ENCODE assay signal across 27 mouse cellular contexts in genomic region chr1:131357213-131357612, GRCm38 (mm10).
"Had no signal": no experiment of that assay in that cellular context is flagged by ENCODE, and none has a peak within 500 bp of the region (broad histone marks: within the 10 kb centered on the region; RNA-seq: fewer than 3 reads in every experiment).

No protein-coding gene starts in this region.

- H3K9ac ChIP-seq: heart, embryonic 12.5 days; hindbrain, embryonic 12.5 days; hindbrain, embryonic 14.5 days; intestine, embryonic 15.5 days; limb, embryonic 13.5 days; limb, embryonic 15.5 days; liver, embryonic 13.5 days had no signal

- ATAC-seq: hindbrain, embryonic 16.5 days; inflammation-experienced regulatory T-cells, adult 6 months; intestine, embryonic 15.5 days; intestine, postnatal 0 days had no signal

- DNase-seq: gastrocnemius, adult 2 months; gastrocnemius, postnatal 10 days; gastrocnemius, postnatal 25 days; heart, adult 18-20 months; heart, postnatal 10 days; heart, postnatal 4 days; kidney, adult 18-20 months; kidney, adult 9 months; kidney, postnatal 10 days; kidney, postnatal 25 days; kidney, postnatal 4 days; layer of hippocampus, postnatal 36 days; left cerebral cortex, postnatal 4 days; liver, embryonic 13.5 days had no signal

- H3K27me3 ChIP-seq: heart, embryonic 12.5 days; hindbrain, embryonic 12.5 days; intestine, embryonic 15.5 days; limb, embryonic 13.5 days; limb, embryonic 15.5 days; liver, embryonic 13.5 days had no signal

- H3K27ac ChIP-seq: gastrocnemius, adult 2 months; heart, embryonic 10.5 days; hindbrain, embryonic 10.5 days; hindbrain, embryonic 12.5 days; hindbrain, embryonic 14.5 days; intestine, embryonic 15.5 days; layer of hippocampus, adult 2 months; limb, embryonic 13.5 days; limb, embryonic 15.5 days; liver, embryonic 13.5 days had no signal

- H3K4me3 ChIP-seq: gastrocnemius, adult 2 months; heart, embryonic 10.5 days; heart, embryonic 12.5 days; hindbrain, embryonic 10.5 days; hindbrain, embryonic 12.5 days; intestine, embryonic 15.5 days; layer of hippocampus, adult 2 months; limb, embryonic 13.5 days; limb, embryonic 15.5 days; liver, embryonic 13.5 days had no signal

- H3K4me1 ChIP-seq: hindbrain, embryonic 10.5 days; hindbrain, embryonic 12.5 days; intestine, embryonic 15.5 days; limb, embryonic 13.5 days; limb, embryonic 15.5 days had no signal

- H3K4me2 ChIP-seq: heart, embryonic 12.5 days; hindbrain, embryonic 12.5 days; hindbrain, embryonic 14.5 days; intestine, embryonic 15.5 days; limb, embryonic 13.5 days; limb, embryonic 15.5 days; liver, embryonic 11.5 days; liver, embryonic 13.5 days had no signal

- H3K9me3 ChIP-seq: heart, embryonic 10.5 days; heart, embryonic 12.5 days; hindbrain, embryonic 10.5 days; hindbrain, embryonic 12.5 days; intestine, embryonic 15.5 days; limb, embryonic 13.5 days; limb, embryonic 15.5 days; liver, embryonic 13.5 days had no signal
